Mouse (Mus musculus): ENCODE measurements around the gene Pan2.

DNA sequence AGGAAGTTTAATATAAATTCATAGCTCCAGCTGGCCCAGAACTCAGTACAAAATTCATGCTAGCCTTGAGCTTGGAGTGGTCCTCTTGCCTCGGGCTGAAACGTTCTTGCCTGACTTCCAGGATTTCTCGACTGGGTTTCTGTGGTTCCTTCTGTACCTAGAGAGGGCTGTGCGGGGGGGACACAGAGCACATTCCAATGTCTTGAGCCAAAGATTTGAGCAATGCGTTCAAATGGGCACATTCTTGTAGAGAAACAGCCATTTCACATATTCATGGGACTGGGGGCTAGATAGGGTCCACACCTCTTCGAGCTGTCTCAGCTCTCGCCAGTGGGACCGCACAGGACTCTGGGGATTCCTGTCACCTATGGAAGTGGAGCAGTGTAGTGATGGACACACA, 47.2 kb upstream of the Pan2 start:
- no peak for TF ChIP-seq CTCF (IDR thresholded peaks at IDR 0.05; ENCODE audit: extremely low read depth, insufficient read depth, insufficient read length, insufficient replicate concordance)
- no peak for TF ChIP-seq POLR2A (IDR thresholded peaks at IDR 0.05; ENCODE audit: low read depth, low read length)
